12 mouse cellular contexts compared by ENCODE assay signal in the genomic region with DNA sequence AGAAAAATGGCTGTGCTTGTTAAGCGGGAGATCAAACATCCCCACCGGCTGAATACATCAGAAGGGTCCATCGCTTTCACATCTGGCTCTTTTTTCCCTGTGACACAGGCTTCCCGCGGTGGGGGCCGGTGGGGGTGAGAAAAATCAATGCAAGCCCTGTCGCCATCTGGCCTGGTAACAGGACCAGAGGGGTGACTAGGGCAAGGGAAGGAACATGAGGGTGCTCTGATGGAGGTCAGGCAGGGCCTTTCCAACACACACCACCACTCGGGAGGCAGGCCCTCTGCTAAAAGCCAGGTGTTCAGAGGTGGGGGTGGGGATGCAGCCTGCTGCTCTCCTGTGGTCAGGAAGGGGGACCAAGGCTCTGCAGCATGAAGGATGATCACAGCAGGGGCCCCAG.
A peak's percentile ranks its signal among the peaks of the same experiment; 100 is the strongest.
DNase-seq lines count a peak whose midpoint lies in the region; ATAC-seq and TF ChIP-seq lines count a peak whose summit lies in the region.
"Had no signal": no experiment of that assay in that cellular context is flagged by ENCODE, and none has a peak within 500 bp of the region (broad histone marks: within the 10 kb centered on the region; RNA-seq: fewer than 3 reads in every experiment).

No protein-coding gene starts in this region.

- H3K9me3 ChIP-seq in forebrain, embryonic 11.5 days (ENCODE audit: control insufficient read depth, low read length): no peaks in the 10 kb centered on the region
- H3K9me3 ChIP-seq in hindbrain, embryonic 16.5 days (ENCODE audit: control insufficient read depth, low read length): no peaks in the 10 kb centered on the region
- no peaks in the 10 kb centered on the region for H3K9me3 ChIP-seq in midbrain, postnatal 0 days (ENCODE audit: low read length)
- H3K9me3 ChIP-seq: embryonic facial prominence, embryonic 15.5 days had no signal

- no peaks in the 10 kb centered on the region for H3K27me3 ChIP-seq in forebrain, embryonic 11.5 days (ENCODE audit: control insufficient read depth, insufficient read depth, low read length)
- H3K27me3 ChIP-seq in hindbrain, embryonic 16.5 days (replicated peaks; ENCODE audit: control insufficient read depth, insufficient read depth, low read length): no peaks in the 10 kb centered on the region; the same call in 1 of the 2 replicates
- H3K27me3 ChIP-seq in midbrain, postnatal 0 days (ENCODE audit: insufficient read depth, low read length): no peaks in the 10 kb centered on the region
- H3K27me3 ChIP-seq: embryonic facial prominence, embryonic 15.5 days had no signal

- H3K4me2 ChIP-seq in forebrain, embryonic 11.5 days (ENCODE audit: low read depth, low read length, severe bottlenecking): no peak overlapping the region
- H3K4me2 ChIP-seq in hindbrain, embryonic 16.5 days (ENCODE audit: low read length): no peak overlapping the region
- H3K4me2 ChIP-seq in midbrain, postnatal 0 days (ENCODE audit: low read depth, low read length, poor library complexity, severe bottlenecking): no peak overlapping the region
- H3K4me2 ChIP-seq: embryonic facial prominence, embryonic 15.5 days had no signal

- H3K36me3 ChIP-seq in forebrain, embryonic 11.5 days (ENCODE audit: control insufficient read depth, insufficient read depth, low read length): no peaks in the 10 kb centered on the region
- H3K36me3 ChIP-seq in hindbrain, embryonic 16.5 days (ENCODE audit: control insufficient read depth, insufficient read depth, low read length): no peaks in the 10 kb centered on the region
- H3K36me3 ChIP-seq in midbrain, postnatal 0 days (ENCODE audit: insufficient read depth, low read length): no peaks in the 10 kb centered on the region
- H3K36me3 ChIP-seq: embryonic facial prominence, embryonic 15.5 days had no signal

- no peak overlapping the region; the same call in 1 of the 2 replicates for H3K9ac ChIP-seq in forebrain, embryonic 11.5 days (ENCODE audit: low read length)
- H3K9ac ChIP-seq in hindbrain, embryonic 16.5 days (ENCODE audit: low read depth, low read length): peak overlapping the region; percentile 35; the same call in 1 of the 2 replicates
- H3K9ac ChIP-seq in midbrain, postnatal 0 days (replicated peaks; ENCODE audit: low read length, poor library complexity, severe bottlenecking): no peak overlapping the region
- H3K9ac ChIP-seq: embryonic facial prominence, embryonic 15.5 days; liver, postnatal 0 days had no signal

- no peak for TF ChIP-seq CTCF in midbrain, postnatal 0 days (IDR thresholded peaks at IDR 0.05)

- DNase-seq in embryo, embryonic 10 days (ENCODE audit: low spot score): peak; percentile 54
- DNase-seq in forebrain, embryonic 11.5 days (ENCODE audit: low spot score): no peak
- DNase-seq in midbrain, postnatal 0 days (ENCODE audit: low spot score): no peak
- no peak for DNase-seq in cerebellum, adult 9-11 months
- DNase-seq in ovary, postnatal 36 days (ENCODE audit: low spot score): no peak
- no peak for DNase-seq in urinary bladder, postnatal 10 days (ENCODE audit: low spot score)
- DNase-seq: heart, postnatal 4 days; kidney, postnatal 14 days; liver, postnatal 0 days had no signal

- H3K4me1 ChIP-seq in forebrain, embryonic 11.5 days (replicated peaks; ENCODE audit: control insufficient read depth, insufficient read depth, low read length): peaks cover 8% of the 10 kb centered on the region; the same call in 1 of the 2 replicates
- peaks cover 30% of the 10 kb centered on the region for H3K4me1 ChIP-seq in hindbrain, embryonic 16.5 days (ENCODE audit: control insufficient read depth, insufficient read depth, low read depth, low read length)
- peaks cover 27% of the 10 kb centered on the region for H3K4me1 ChIP-seq in midbrain, postnatal 0 days (ENCODE audit: insufficient read depth, low read length)

- no peak overlapping the region for H3K4me3 ChIP-seq in forebrain, embryonic 11.5 days (ENCODE audit: low read depth, low read length)
- no peak overlapping the region for H3K4me3 ChIP-seq in hindbrain, embryonic 16.5 days (ENCODE audit: low read length)
- no peak overlapping the region for H3K4me3 ChIP-seq in midbrain, postnatal 0 days (ENCODE audit: low read depth, low read length)
- H3K4me3 ChIP-seq: embryonic facial prominence, embryonic 15.5 days had no signal

- 10% methylated on average over 8 of the region's 8 CpGs for WGBS in forebrain, embryonic 11.5 days
- WGBS in hindbrain, embryonic 16.5 days: 4% methylated on average over 8 of the region's 8 CpGs
- WGBS in midbrain, postnatal 0 days: 11% methylated on average over 8 of the region's 8 CpGs

- peak; percentile 51; the same call in 1 of the 2 replicates for ATAC-seq in forebrain, embryonic 11.5 days (replicated peaks; ENCODE audit: low FRiP score)
- ATAC-seq in hindbrain, embryonic 16.5 days: no peak
- ATAC-seq in midbrain, postnatal 0 days (ENCODE audit: low FRiP score): peak; percentile 24; the same call in 1 of the 2 replicates
- ATAC-seq: activated CD4-positive, CD25-positive, alpha-beta regulatory T cell, adult 4 months; liver, postnatal 0 days had no signal

- H3K27ac ChIP-seq in forebrain, embryonic 11.5 days (ENCODE audit: low read depth, low read length): no peak overlapping the region
- H3K27ac ChIP-seq in hindbrain, embryonic 16.5 days (ENCODE audit: low read depth, low read length): peak overlapping the region; percentile 48; the same call in 1 of the 2 replicates
- H3K27ac ChIP-seq in midbrain, postnatal 0 days (ENCODE audit: low read depth, low read length): peak overlapping the region; percentile 77
